Mouse (Mus musculus) bone marrow macrophage, adult 2 months (primary cell): ENCODE results near the gene Zfp280b.

Experiments
- CTCF ChIP-seq: IDR thresholded peaks from 2 replicates; pipeline ENCODE4 v1.5.1; 2012; ENCODE audit warnings: low read depth, mild to moderate bottlenecking, low read length, moderate library complexity
- POLR2A ChIP-seq: IDR thresholded peaks from 2 replicates; pipeline ENCODE4 v1.6.1; 2012; ENCODE audit warnings: mild to moderate bottlenecking, low read depth, low read length, borderline replicate concordance

DNA sequence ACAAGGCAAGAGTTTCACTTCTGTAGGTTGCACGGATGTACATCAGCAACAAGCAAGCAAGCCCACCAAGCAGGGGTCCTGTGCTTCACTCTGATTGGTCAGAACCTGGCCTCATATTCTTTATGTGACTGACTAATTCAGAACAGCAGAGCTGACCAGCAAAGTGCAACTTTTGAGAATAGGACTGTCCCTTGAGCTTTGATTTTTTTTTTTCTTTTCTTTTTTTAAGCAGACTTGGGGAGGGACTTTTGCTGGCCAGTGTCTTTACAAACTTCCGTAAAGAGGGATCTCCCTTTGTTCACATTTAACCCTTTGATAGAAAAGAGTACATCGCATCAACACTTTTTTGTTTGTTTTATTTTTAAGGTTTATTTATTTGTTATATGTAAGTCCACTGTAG, 22.6 kb upstream of the Zfp280b start:
- TF ChIP-seq POLR2A: no peak
- TF ChIP-seq CTCF: no peak
